Mouse (Mus musculus): Measurements from ENCODE around the gene Rd3l. TPM values are rescaled to one million over a fixed set of nuclear protein-coding genes. Genes with fewer than 3 reads are reported as not detected.

Rd3l gene
- polyA plus RNA-seq, 1 experiment, result not detected

DNA sequence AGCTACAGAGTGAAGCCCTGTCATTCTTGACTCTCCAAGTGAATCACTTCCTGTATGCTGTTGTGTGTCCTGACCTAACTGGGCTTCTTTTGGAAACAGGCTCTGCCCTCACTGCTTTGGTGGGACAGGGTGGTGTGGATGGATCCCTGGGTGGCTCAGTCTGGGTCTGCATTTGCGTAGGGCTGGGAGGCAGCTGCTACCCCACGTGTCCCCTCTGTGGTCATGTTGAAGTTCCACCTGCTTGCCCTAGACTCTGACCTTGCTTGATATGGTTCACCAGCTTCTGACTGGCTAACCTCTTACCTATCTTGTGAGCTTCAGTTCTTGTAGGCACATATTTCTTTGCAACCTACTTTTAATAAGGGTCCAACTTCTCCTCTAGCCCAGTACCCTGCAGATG, 14.0 kb upstream of the Rd3l start:
- TF ChIP-seq CTCF (IDR thresholded peaks at IDR 0.05; ENCODE audit: borderline replicate concordance, extremely low read depth, insufficient read depth, insufficient read length) (no peak), POLR2A (IDR thresholded peaks at IDR 0.05; ENCODE audit: borderline replicate concordance, extremely low read depth, insufficient read depth, insufficient read length, poor library complexity, severe bottlenecking) (no peak)
- DNase-seq (ENCODE audit: low read depth), result no peak

DNA sequence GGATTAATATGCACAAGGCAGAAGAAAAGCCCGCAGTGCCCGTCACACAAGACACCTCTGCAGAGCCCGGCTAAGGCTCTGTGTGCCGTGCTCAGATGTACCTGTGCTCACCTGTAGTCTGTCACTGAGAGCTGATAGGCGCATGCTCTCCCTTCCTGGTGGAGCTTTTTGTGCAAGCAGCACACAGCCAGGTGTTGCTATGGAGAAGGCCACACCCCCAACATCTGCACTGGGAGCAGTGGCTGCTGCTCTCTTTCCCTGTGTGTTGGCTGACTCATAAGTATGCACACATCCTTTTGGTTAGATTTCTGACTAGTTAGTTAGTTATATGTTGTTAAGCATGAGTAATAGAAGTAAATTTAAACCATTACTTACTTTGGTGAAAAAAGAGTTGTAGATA, 11.5 kb upstream of the Rd3l start:
- TF ChIP-seq CTCF (IDR thresholded peaks at IDR 0.05; ENCODE audit: borderline replicate concordance, extremely low read depth, insufficient read depth, insufficient read length), result no peak
- TF ChIP-seq POLR2A (IDR thresholded peaks at IDR 0.05; ENCODE audit: borderline replicate concordance, extremely low read depth, insufficient read depth, insufficient read length, poor library complexity, severe bottlenecking), result no peak
- DNase-seq (ENCODE audit: low read depth), result no peak

DNA sequence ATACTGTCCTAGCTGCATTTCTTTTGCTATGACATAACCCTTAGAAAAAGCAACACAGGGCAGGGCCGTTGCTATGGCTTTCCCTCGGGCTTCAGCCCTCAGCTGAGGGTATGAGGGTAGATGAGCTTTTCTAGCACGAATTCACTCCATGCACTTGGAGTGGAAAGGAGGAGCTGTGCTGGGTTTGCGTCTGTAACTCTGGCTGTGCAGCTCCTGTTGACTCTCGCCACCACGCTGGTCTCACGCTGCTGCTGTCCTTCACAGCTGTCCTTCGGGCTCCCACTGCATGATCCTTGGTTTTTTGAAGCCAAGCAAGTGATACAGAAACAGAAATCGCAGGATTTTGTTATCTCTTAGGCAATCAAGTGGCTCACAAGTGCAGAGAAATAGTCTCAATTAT, 5.6 kb upstream of the Rd3l start:
- no peak for DNase-seq (ENCODE audit: low read depth)
- TF ChIP-seq POLR2A (IDR thresholded peaks at IDR 0.05; ENCODE audit: borderline replicate concordance, extremely low read depth, insufficient read depth, insufficient read length, poor library complexity, severe bottlenecking), result no peak
- no peak for TF ChIP-seq CTCF (IDR thresholded peaks at IDR 0.05; ENCODE audit: borderline replicate concordance, extremely low read depth, insufficient read depth, insufficient read length)

DNA sequence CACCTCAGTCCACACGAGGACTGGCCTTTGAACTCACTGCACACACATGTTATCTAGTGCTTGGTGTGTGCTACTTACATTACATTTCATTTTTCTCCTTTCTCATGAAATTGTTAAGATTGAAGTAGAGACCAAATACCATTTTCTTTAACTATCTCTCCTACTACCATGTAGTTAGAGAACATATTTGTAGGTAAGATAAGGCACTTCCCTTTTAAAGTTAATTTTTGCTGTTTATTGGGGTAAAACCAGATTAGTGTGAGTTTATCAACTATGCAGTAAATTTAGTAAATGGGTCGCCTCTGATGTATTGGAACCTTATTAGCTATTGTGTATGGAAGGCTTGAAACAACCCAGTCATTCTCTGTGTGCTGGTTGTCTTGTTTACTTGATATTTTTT, 2.0 kb upstream of the Rd3l start:
- TF ChIP-seq POLR2A (IDR thresholded peaks at IDR 0.05; ENCODE audit: borderline replicate concordance, extremely low read depth, insufficient read depth, insufficient read length, poor library complexity, severe bottlenecking) (no peak), CTCF (IDR thresholded peaks at IDR 0.05; ENCODE audit: borderline replicate concordance, extremely low read depth, insufficient read depth, insufficient read length) (no peak)

DNA sequence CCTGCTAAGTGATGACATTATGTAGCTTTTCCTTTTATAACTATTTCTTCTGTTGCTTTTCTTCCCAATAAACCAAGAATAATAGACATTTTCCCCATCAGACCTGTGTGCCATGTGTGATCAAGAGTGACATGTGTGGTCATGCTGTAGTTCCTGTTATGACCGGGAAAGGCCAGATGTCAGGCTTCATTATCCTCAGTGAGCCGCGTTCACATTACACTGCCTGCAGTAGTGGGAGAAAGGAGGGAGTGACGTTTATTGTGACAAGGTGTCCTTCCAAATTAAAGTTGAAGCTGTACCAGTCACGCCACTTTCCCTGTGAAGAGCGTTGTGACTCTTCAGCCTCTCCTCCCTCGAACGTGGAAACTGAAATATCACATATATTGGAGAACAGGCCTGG, 714 bp upstream of the Rd3l start:
- DNase-seq (ENCODE audit: low read depth), result no peak
- TF ChIP-seq CTCF (IDR thresholded peaks at IDR 0.05; ENCODE audit: borderline replicate concordance, extremely low read depth, insufficient read depth, insufficient read length) (no peak), POLR2A (IDR thresholded peaks at IDR 0.05; ENCODE audit: borderline replicate concordance, extremely low read depth, insufficient read depth, insufficient read length, poor library complexity, severe bottlenecking) (no peak)

More for the DNA sequence above, 2.0 kb upstream of the Rd3l start:
- DNase-seq (ENCODE audit: low read depth), result no peak

DNA sequence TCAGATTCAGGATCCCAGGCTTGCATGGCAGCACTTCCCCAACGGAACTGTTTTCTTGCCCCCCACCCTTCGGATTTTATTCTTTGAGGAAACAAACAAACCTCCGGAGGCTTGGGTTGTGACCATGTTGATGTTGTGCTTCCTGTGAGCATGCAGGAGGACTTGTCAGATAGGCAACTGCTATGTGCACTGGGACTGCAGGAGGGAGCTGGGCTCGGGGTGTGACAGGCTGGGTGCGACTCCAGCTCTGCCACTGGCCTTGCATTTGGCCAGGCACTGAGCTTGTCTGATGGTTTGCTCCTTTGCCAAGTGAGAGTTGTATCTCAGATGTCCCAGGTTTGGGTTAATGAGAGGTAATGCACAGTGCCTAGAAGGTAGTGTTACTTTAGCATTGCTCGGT, 2.8 kb downstream of the Rd3l start:
- TF ChIP-seq CTCF (IDR thresholded peaks at IDR 0.05; ENCODE audit: borderline replicate concordance, extremely low read depth, insufficient read depth, insufficient read length) (no peak), POLR2A (IDR thresholded peaks at IDR 0.05; ENCODE audit: borderline replicate concordance, extremely low read depth, insufficient read depth, insufficient read length, poor library complexity, severe bottlenecking) (no peak)
- DNase-seq (ENCODE audit: low read depth), result no peak

DNA sequence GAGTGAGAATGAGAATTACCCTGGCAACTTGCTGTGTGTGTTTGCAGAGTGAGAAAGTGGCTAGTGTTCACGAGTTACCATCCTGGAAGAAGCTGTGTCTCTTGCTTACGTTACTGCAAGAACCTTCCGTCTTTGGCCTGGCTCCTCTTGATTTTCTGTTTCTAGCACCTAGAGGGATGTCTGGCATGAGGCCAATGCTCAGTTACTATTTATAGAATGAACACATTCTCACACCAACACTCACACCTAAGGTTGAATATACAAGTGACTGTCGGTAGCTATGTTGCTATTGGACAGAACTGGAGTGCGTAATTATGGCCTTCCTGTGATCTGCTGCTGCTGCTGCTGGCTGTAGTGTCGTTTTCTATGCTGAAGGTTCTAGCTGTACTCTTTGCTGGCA, 4.0 kb downstream of the Rd3l start:
- TF ChIP-seq CTCF (IDR thresholded peaks at IDR 0.05; ENCODE audit: borderline replicate concordance, extremely low read depth, insufficient read depth, insufficient read length), result no peak
- TF ChIP-seq POLR2A (IDR thresholded peaks at IDR 0.05; ENCODE audit: borderline replicate concordance, extremely low read depth, insufficient read depth, insufficient read length, poor library complexity, severe bottlenecking), result no peak
- peak; percentile 75 for DNase-seq (ENCODE audit: low read depth)

DNA sequence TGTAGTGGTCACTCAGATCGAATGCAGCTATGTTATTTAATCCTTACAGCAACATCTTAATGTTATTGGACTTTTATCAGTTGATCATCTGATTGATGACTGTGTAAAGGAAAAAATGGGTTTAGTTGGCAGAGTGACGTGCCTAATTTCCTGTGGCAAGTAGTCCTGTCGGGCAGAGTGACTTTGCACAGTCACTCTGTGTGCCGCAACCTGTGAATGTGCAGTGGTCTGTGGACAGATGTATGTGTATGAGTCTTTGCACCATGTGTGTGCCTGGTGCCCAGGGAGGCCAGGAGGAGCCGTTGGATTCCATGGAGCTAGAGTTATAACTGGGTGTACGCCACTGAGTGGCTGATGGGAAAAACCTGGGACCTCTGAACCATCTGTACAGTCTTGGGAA, 6.5 kb downstream of the Rd3l start:
- no peak for DNase-seq (ENCODE audit: low read depth)
- no peak for TF ChIP-seq POLR2A (IDR thresholded peaks at IDR 0.05; ENCODE audit: borderline replicate concordance, extremely low read depth, insufficient read depth, insufficient read length, poor library complexity, severe bottlenecking)

DNA sequence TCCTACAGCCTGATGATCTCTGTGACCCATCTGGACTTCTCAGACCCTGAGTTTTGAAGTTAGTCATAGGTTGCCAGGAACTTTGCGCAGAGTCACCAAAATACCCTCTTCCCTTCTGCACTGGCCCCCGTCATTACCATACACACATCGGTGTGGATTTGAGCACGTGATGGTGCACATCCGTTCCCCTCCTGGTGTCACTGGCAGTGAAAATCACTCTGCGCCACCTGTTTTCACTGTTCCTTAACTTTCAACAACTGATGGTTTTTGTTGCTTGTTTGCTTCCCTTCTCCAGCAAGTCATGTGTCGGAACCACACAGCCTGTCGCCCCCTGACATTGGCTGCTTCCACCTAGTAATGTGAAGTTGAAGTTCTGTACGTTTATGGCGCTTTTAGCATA, 8.6 kb downstream of the Rd3l start:
- DNase-seq (ENCODE audit: low read depth), result no peak
- TF ChIP-seq POLR2A (IDR thresholded peaks at IDR 0.05; ENCODE audit: borderline replicate concordance, extremely low read depth, insufficient read depth, insufficient read length, poor library complexity, severe bottlenecking), result no peak
- no peak for TF ChIP-seq CTCF (IDR thresholded peaks at IDR 0.05; ENCODE audit: borderline replicate concordance, extremely low read depth, insufficient read depth, insufficient read length)

DNA sequence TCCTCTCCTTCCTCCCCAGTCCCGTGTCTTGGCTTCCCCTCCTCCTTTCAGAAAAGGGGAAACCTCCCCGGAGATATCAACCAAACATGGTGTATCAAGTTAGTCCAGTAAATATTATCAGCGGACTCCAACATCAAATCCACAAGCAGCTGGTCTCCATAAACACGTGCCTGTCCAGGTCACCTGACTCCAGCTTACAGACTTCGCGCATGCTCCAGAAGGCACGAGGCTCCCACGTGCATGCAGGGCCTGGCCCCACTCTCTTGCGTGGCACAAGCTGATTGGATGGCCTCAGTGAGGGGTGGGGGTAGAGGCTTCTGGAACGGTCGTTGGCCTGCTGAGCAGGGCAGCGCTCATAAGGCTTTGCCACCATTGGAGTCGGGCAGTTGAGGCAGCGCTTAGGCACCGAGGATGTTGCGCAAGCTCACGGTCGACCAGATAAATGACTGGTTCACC, 9.9 kb downstream of the Rd3l start, which contains the start of gene Tdrd9:
Tdrd9 (plus strand) TSS at position 329 of the 456 bp plus-strand sequence.
- TF ChIP-seq CTCF (IDR thresholded peaks at IDR 0.05; ENCODE audit: borderline replicate concordance, extremely low read depth, insufficient read depth, insufficient read length) (no peak), POLR2A (IDR thresholded peaks at IDR 0.05; ENCODE audit: borderline replicate concordance, extremely low read depth, insufficient read depth, insufficient read length, poor library complexity, severe bottlenecking) (no peak)
- no peak for DNase-seq (ENCODE audit: low read depth)

DNA sequence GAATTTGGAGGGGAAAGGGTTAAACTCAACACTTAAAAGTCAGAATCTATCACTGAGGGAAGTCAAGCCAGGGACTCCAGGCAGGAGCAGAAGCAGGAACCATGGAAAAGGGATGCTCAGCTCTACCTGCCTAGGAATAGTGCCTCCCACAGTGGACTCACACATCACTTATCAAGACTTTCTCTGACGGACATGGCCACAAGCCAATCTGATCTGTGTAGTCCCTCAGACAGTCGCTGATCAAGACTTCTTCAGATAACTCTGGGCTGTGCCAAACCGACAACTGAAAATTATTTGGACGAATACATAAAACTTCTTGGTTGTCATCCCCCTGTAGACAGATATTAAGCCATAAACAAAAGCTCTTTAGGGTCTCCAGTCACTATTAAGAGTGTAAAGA, 11.0 kb downstream of the Rd3l start:
- no peak for TF ChIP-seq POLR2A (IDR thresholded peaks at IDR 0.05; ENCODE audit: borderline replicate concordance, extremely low read depth, insufficient read depth, insufficient read length, poor library complexity, severe bottlenecking)
- TF ChIP-seq CTCF (IDR thresholded peaks at IDR 0.05; ENCODE audit: borderline replicate concordance, extremely low read depth, insufficient read depth, insufficient read length), result no peak

DNA sequence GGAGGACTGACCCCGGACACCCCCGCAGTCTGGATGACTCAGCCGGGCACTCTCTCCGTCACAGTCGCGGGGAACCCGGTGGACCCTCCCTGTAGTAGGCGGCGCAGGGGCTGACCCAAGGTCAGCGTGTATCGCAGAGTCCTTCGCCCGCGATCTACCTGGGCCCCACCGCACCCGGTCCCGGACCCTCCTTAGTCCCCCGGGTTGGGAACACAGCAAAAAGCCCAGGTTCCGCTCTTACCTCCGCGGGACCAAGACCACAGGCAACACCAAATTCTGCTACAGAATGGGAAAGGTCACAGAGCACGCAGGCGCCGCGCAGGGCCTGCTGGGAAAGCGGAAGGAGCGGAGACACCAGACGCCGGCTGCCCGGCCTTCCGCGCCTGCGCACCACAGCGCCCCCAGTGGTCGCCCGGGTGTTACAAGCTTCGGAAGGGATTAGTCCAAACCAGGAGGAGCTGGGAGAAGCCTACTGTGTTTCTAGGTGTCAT, 14.4 kb downstream of the Rd3l start, which contains the start of gene Atp5mpl:
Atp5mpl (minus strand) TSS at position 295 of the 491 bp plus-strand sequence.
- TF ChIP-seq CTCF (IDR thresholded peaks at IDR 0.05; ENCODE audit: borderline replicate concordance, extremely low read depth, insufficient read depth, insufficient read length) (peak; percentile 99), POLR2A (IDR thresholded peaks at IDR 0.05; ENCODE audit: borderline replicate concordance, extremely low read depth, insufficient read depth, insufficient read length, poor library complexity, severe bottlenecking) (peak; percentile 48; the same call in 1 of the 2 replicates)
- peak; percentile 98 for DNase-seq (ENCODE audit: low read depth)

More for the DNA sequence above, 11.0 kb downstream of the Rd3l start:
- DNase-seq (ENCODE audit: low read depth), result no peak
